Mouse (Mus musculus) E14TG2a.4 (cell line): ENCODE measurements around the gene Gcnt1.

Source experiments
- CTCF ChIP-seq: conservative IDR thresholded peaks from 2 replicates; pipeline ENCODE4 v1.5.1; 2014; ENCODE audit warnings: low read length
- POU5F1 ChIP-seq: IDR thresholded peaks from 2 replicates; pipeline ENCODE4 v1.6.1; 2014; ENCODE audit warnings: low read length, borderline replicate concordance

GRCm38 (mm10) chr19:17355950-17356867 is 16.4 kb downstream of the Gcnt1 start:
- no peak for TF ChIP-seq CTCF
- no peak for TF ChIP-seq POU5F1
